Mouse (Mus musculus) gastrocnemius, postnatal 36 days (tissue): ENCODE measurements around the gene Adh5. TPM values are rescaled to one million over a fixed set of nuclear protein-coding genes. Genes with fewer than 3 reads are reported as not detected.

Source experiments
- DNase-seq, 2 experiments: peaks; one replicate each; pipeline ENCODE4 v3.0.0; 2022
- intact Hi-C: fragments of 180-260 bp; cut with DNase I; formaldehyde crosslinking; loops from one replicate; pipeline ENCODE4 v1.15.1; 2025
- total RNA-seq, 2 experiments: library from RNA; stranded (reverse); gene quantifications; 2 replicates each; pipeline ENCODE4 v1.2.3; 2021

Gene Adh5
- total RNA-seq, 2 experiments from 2014 or later: 49.0 to 60.3 TPM

GRCm38 (mm10) chr3:138495166-138496145 is 52.6 kb downstream of the Adh5 start:
- intact Hi-C loops: no loop called here
- no peak for DNase-seq

- intact Hi-C loops: no loop called here
- DNase-seq: no peak
These were observed 55.8 kb downstream of the Adh5 start for GRCm38 (mm10) chr3:138498731-138499130.

- intact Hi-C loops: loop anchor here (10.0 kb wide), 2 partner anchors 245 to 405 kb away; partner anchors contain the start of gene Tspan5
- DNase-seq: no peak
These were observed 57.2 kb downstream of the Adh5 start for GRCm38 (mm10) chr3:138499854-138500740.

GRCm38 (mm10) chr3:138503754-138504153 is 60.9 kb downstream of the Adh5 start:
- intact Hi-C loops: loop anchor here (10.0 kb wide), 2 partner anchors 241 to 401 kb away; partner anchors contain the start of gene Tspan5
- DNase-seq: no peak

Other genes with a start within 250 kb of the Adh5 start
- gene 4930579F01Rik, start 249.3 kb upstream of the Adh5 start, total RNA-seq: not detected
- gene Adh7, start 225.3 kb upstream of the Adh5 start, total RNA-seq: under 1 TPM; 0.27 to 0.46 TPM
- 10 to 100 TPM; 37.4 to 44.9 TPM for gene Adh1, start 182.1 kb upstream of the Adh5 start, total RNA-seq
- gene Adh6a, start 129.8 kb upstream of the Adh5 start, total RNA-seq: not detected
- not detected for gene Adh6b, start 101.3 kb upstream of the Adh5 start, total RNA-seq
- gene Adh4, start 27.6 kb upstream of the Adh5 start, total RNA-seq: not detected
- 10 to 100 TPM; 43.6 to 44.5 TPM for gene Metap1, start 46.4 kb downstream of the Adh5 start, total RNA-seq
- gene Eif4e, start 83.1 kb downstream of the Adh5 start, total RNA-seq: 100 to 1,000 TPM; 121 TPM